Mouse (Mus musculus) liver, embryonic 13.5 days (tissue): Measurements from ENCODE around the gene Rab36. TPM values are rescaled to one million over a fixed set of nuclear protein-coding genes. Genes with fewer than 3 reads are reported as not detected.
A peak's percentile ranks its signal among the peaks of the same experiment; 100 is the strongest.
"Not testable (repeated sequence)": the region's sequence is repeated elsewhere in the genome, so short reads cannot be mapped to it uniquely, and the experiment has no call there.

ENCODE experiments used
- ATAC-seq: fragments of 200-750 bp; cut with Nextera tagmentation; 2 replicates; pipeline ENCODE4 v1.8.0; 2017; ENCODE audit warnings: low read depth, mild to moderate bottlenecking, moderate number of reproducible peaks, moderate library complexity
- DNase-seq: peaks from one replicate; pipeline ENCODE4 v3.0.0; 2022
- H3K27ac ChIP-seq: fragments of 300-500 bp; sonication (generic); 2 replicates; pipeline ENCODE4 v1.5.1; 2015; ENCODE audit warnings: moderate library complexity, mild to moderate bottlenecking, inconsistent platforms
- H3K27me3 ChIP-seq: fragments of 300-500 bp; sonication (generic); 2 replicates; pipeline ENCODE4 v1.6.1; 2015; ENCODE audit warnings: mild to moderate bottlenecking, inconsistent platforms
- H3K36me3 ChIP-seq: fragments of 300-500 bp; sonication (generic); 2 replicates; pipeline ENCODE4 v1.6.1; 2015; ENCODE audit warnings: mild to moderate bottlenecking, inconsistent platforms
- H3K4me1 ChIP-seq: fragments of 300-500 bp; sonication (generic); replicated peaks from 2 replicates; pipeline ENCODE4 v1.6.1; 2015; ENCODE audit warnings: inconsistent platforms
- H3K4me2 ChIP-seq: fragments of 300-500 bp; sonication (generic); 2 replicates; pipeline ENCODE4 v1.6.1; 2015; ENCODE audit warnings: inconsistent platforms, mild to moderate bottlenecking, moderate library complexity
- H3K4me3 ChIP-seq: fragments of 300-500 bp; sonication (generic); replicated peaks from 2 replicates; pipeline ENCODE4 v1.5.1; 2015; ENCODE audit warnings: mild to moderate bottlenecking, inconsistent platforms
- H3K9ac ChIP-seq: fragments of 300-500 bp; sonication (generic); 2 replicates; pipeline ENCODE4 v1.6.1; 2015; ENCODE audit warnings: mild to moderate bottlenecking, inconsistent platforms
- H3K9me3 ChIP-seq: fragments of 300-500 bp; sonication (generic); replicated peaks from 2 replicates; pipeline ENCODE4 v1.6.1; 2016; ENCODE audit warnings: inconsistent platforms
- WGBS: fragments of 180-500 bp; shearing (Covaris S2); methylation state at CpG from one replicate; pipeline ENCODE4 v1.1.7; 2015; ENCODE audit not compliant: insufficient replicate concordance; 5-methylcytosine and 5-hydroxymethylcytosine counted together
- polyA plus RNA-seq: library from polyadenylated mRNA; unstranded; fragments of >200 nt; fragmentation: Nextera tagmentation; extraction: Ambion mirVana; gene quantifications from 2 replicates; pipeline ENCODE4 v1.2.1, GENCODE M21; 2015

The Rab36 gene
- polyA plus RNA-seq, 1 experiment from 2014 or later: 2.1 TPM

- WGBS: 74% methylated on average over 4 of the region's 4 CpGs
- no peak for ATAC-seq
Measured at GRCm38 (mm10) chr10:75016481-75016880, 20.4 kb upstream of the Rab36 start.

DNA sequence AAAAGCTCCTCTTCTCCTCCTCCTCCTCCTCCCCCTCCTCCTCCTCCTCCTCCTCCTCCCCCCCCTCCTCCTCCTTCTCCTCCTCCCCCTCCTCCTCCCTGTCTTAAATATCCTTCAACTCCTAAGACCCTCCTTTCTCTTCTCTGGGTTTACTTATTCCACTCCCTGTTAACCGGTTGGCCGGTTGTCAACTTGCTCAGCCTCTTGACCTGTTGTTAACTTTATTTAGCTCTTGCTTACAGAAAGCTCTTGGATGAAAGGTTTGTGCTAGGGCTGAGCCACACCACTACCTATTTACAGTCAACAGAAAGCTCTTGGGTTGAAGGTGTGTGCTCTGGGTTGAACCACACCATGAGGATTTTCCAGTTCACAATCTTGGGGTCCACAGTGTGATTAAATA, 16.6 kb upstream of the Rab36 start:
- H3K9me3 ChIP-seq: no peaks in the 10 kb centered on the region

More at GRCm38 (mm10) chr10:75016481-75016880, 20.4 kb upstream of the Rab36 start:
- H3K27ac ChIP-seq: no peak overlapping the region
- no peaks in the 10 kb centered on the region for H3K36me3 ChIP-seq
- H3K27me3 ChIP-seq: no peaks in the 10 kb centered on the region
- H3K4me2 ChIP-seq: no peak overlapping the region
- H3K4me1 ChIP-seq: no peaks in the 10 kb centered on the region
- DNase-seq: no peak
- H3K9ac ChIP-seq: no peak overlapping the region
- no peaks in the 10 kb centered on the region for H3K9me3 ChIP-seq
- H3K4me3 ChIP-seq: no peak overlapping the region

GRCm38 (mm10) chr10:75021138-75021537, 15.7 kb upstream of the Rab36 start:
- peak; percentile 35 for DNase-seq
- H3K4me1 ChIP-seq: no peaks in the 10 kb centered on the region
- H3K9me3 ChIP-seq: no peaks in the 10 kb centered on the region
- WGBS: 12% methylated on average over 6 of the region's 6 CpGs
- H3K36me3 ChIP-seq: no peaks in the 10 kb centered on the region
- no peak overlapping the region for H3K4me3 ChIP-seq
- ATAC-seq: no peak
- H3K9ac ChIP-seq: no peak overlapping the region
- H3K4me2 ChIP-seq: no peak overlapping the region
- no peaks in the 10 kb centered on the region for H3K27me3 ChIP-seq
- no peak overlapping the region for H3K27ac ChIP-seq

More for the DNA sequence above, 16.6 kb upstream of the Rab36 start:
- no peak overlapping the region for H3K27ac ChIP-seq
- no peak overlapping the region for H3K4me2 ChIP-seq
- no peaks in the 10 kb centered on the region for H3K27me3 ChIP-seq
- H3K4me3 ChIP-seq: no peak overlapping the region
- ATAC-seq (no peak), DNase-seq (no peak)
- H3K36me3 ChIP-seq: no peaks in the 10 kb centered on the region
- WGBS: 57% methylated on average over 2 of the region's 2 CpGs
- H3K4me1 ChIP-seq: no peaks in the 10 kb centered on the region
- H3K9ac ChIP-seq: no peak overlapping the region

GRCm38 (mm10) chr10:75026491-75026890, 10.4 kb upstream of the Rab36 start:
- ATAC-seq (no peak), DNase-seq (no peak)
- peaks cover 17% of the 10 kb centered on the region for H3K4me1 ChIP-seq
- H3K4me3 ChIP-seq: no peak overlapping the region
- no peak overlapping the region for H3K9ac ChIP-seq
- H3K27me3 ChIP-seq: no peaks in the 10 kb centered on the region
- H3K9me3 ChIP-seq: no peaks in the 10 kb centered on the region
- no peak overlapping the region for H3K4me2 ChIP-seq
- H3K36me3 ChIP-seq: no peaks in the 10 kb centered on the region
- WGBS: 74% methylated on average over 8 of the region's 8 CpGs
- no peak overlapping the region for H3K27ac ChIP-seq

DNA sequence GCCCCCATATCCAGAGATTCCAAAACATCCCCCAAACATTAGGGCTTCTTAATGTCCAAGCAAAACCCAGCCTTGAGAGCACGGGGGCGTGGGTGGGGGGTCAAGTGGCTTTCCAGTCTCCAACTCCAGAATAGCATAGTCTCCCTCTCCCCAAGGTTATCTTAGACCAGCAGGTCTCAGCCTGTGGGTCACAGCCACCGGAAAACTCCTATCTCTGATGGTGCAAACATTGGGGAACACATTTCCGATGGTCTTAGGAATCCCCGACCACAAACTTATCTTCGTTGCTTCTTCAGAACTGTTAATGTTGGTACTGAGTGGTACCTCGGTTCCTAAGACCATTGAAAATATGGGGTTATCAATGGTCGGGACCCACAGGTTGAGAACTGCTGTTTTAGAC, 8.1 kb upstream of the Rab36 start:
- Histone ChIP-seq H3K9ac (no peak overlapping the region), H3K9me3 (no peaks in the 10 kb centered on the region), H3K4me1 (peaks cover 17% of the 10 kb centered on the region), H3K36me3 (no peaks in the 10 kb centered on the region), H3K4me3 (no peak overlapping the region), H3K27ac (no peak overlapping the region), H3K4me2 (no peak overlapping the region), H3K27me3 (no peaks in the 10 kb centered on the region)
- ATAC-seq (peak; percentile 49), DNase-seq (no peak)
- WGBS: 36% methylated on average over 8 of the region's 8 CpGs

- Histone ChIP-seq H3K4me3 (no peak overlapping the region), H3K27me3 (no peaks in the 10 kb centered on the region), H3K27ac (no peak overlapping the region), H3K9ac (no peak overlapping the region), H3K9me3 (no peaks in the 10 kb centered on the region), H3K4me1 (peaks cover 17% of the 10 kb centered on the region), H3K4me2 (no peak overlapping the region), H3K36me3 (no peaks in the 10 kb centered on the region)
- WGBS: 52% methylated on average over 3 of the region's 3 CpGs
- DNase-seq (no peak), ATAC-seq (no peak; the same call in 1 of the 2 replicates)
Measured at GRCm38 (mm10) chr10:75029677-75030076, 7.2 kb upstream of the Rab36 start.

GRCm38 (mm10) chr10:75030234-75030633, 6.6 kb upstream of the Rab36 start:
- Histone ChIP-seq H3K27me3 (no peaks in the 10 kb centered on the region), H3K4me1 (peaks cover 17% of the 10 kb centered on the region), H3K9ac (no peak overlapping the region), H3K9me3 (no peaks in the 10 kb centered on the region), H3K36me3 (no peaks in the 10 kb centered on the region), H3K4me3 (no peak overlapping the region), H3K27ac (no peak overlapping the region), H3K4me2 (no peak overlapping the region)
- 61% methylated on average over 3 of the region's 3 CpGs for WGBS
- ATAC-seq (no peak), DNase-seq (no peak)

- peaks cover 21% of the 10 kb centered on the region for H3K4me1 ChIP-seq
- no peak overlapping the region for H3K9ac ChIP-seq
- H3K4me3 ChIP-seq: no peak overlapping the region
- no peaks in the 10 kb centered on the region for H3K9me3 ChIP-seq
- H3K27me3 ChIP-seq: no peaks in the 10 kb centered on the region
- no peak overlapping the region for H3K27ac ChIP-seq
- no peaks in the 10 kb centered on the region for H3K36me3 ChIP-seq
- 53% methylated on average over 5 of the region's 5 CpGs for WGBS
- DNase-seq: no peak
- H3K4me2 ChIP-seq: no peak overlapping the region
- no peak for ATAC-seq
Measured at GRCm38 (mm10) chr10:75031345-75032114, 5.3 kb upstream of the Rab36 start.

DNA sequence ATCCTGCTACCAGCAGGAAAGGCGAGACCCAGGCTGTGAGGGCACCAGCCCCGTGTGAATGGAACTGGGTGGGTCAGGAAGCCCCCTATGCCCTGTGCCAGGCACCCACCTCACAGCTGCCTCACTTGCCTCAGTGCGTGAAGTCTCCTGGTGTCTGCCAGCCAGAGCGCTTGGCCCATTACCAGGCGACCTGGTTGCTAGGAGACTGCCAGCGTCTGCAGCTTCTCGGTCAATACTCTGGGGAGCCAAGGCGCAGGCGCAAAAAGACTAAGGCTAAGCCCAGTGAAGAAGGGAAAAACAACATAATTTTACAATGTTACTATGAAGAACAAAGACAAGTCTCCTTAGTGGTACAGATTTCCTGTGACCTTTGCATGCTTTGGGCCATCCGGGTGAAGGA, 4.5 kb upstream of the Rab36 start, which contains the start of gene Rsph14:
TSS of gene Rsph14 (minus strand) at position 192 of the 400 bp plus-strand sequence.
- no peak for DNase-seq
- Histone ChIP-seq H3K4me3 (no peak within 1 kb of the TSS), H3K9ac (no peak within 1 kb of the TSS), H3K4me1 (peaks cover 23% of the 10 kb centered on the region), H3K4me2 (no peak within 1 kb of the TSS), H3K9me3 (no peaks in the 10 kb centered on the region), H3K27ac (no peak within 1 kb of the TSS), H3K27me3 (no peaks in the 10 kb centered on the region), H3K36me3 (no peaks in the 10 kb centered on the region)
- WGBS: 57% methylated on average over 10 of the region's 10 CpGs
- no peak for ATAC-seq

GRCm38 (mm10) chr10:75042060-75042459, 5.2 kb downstream of the Rab36 start:
- H3K36me3 ChIP-seq, H3K9me3 ChIP-seq, H3K27me3 ChIP-seq, H3K4me2 ChIP-seq, H3K9ac ChIP-seq, H3K27ac ChIP-seq, H3K4me3 ChIP-seq: not testable (repeated sequence)
- ATAC-seq: peak; percentile 54; the same call in 1 of the 2 replicates
- DNase-seq: peak; percentile 52
- 0% methylated on average over 1 of the region's 1 CpGs for WGBS
- H3K4me1 ChIP-seq: peaks cover 43% of the 10 kb centered on the region

- Histone ChIP-seq H3K27me3 (no peaks in the 10 kb centered on the region; the same call in 1 of the 2 replicates), H3K36me3 (no peaks in the 10 kb centered on the region), H3K4me1 (peaks cover 37% of the 10 kb centered on the region), H3K4me3 (no peak overlapping the region), H3K27ac (no peak overlapping the region), H3K9ac (no peak overlapping the region), H3K9me3 (no peaks in the 10 kb centered on the region), H3K4me2 (peak overlapping the region; percentile 15; the same call in 1 of the 2 replicates)
- WGBS: 14% methylated on average over 7 of the region's 7 CpGs
- peak; percentile 72 for ATAC-seq
- no peak for DNase-seq
Measured at GRCm38 (mm10) chr10:75044459-75044858, 7.6 kb downstream of the Rab36 start.

DNA sequence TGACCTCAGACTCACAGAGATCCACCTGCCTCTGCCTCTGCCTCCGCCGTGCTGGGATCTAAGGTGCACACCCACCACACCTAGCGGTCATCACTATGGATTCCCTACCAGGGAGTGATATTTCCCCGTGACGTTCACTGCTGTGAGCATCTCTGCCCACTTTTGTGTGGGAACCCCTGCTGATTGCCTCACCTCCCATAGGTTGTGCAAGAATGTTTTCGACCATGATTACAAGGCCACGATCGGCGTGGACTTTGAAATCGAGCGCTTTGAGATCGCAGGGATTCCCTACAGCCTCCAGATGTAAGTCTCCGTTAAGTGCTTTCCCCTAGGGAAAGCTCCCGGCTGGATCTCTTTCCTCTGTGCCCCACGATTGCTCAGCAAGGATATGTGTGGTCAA, 9.0 kb downstream of the Rab36 start:
- 76% methylated on average over 15 of the region's 15 CpGs for WGBS
- Histone ChIP-seq H3K4me3 (no peak overlapping the region), H3K4me2 (no peak overlapping the region), H3K27me3 (no peaks in the 10 kb centered on the region; the same call in 1 of the 2 replicates), H3K4me1 (peaks cover 37% of the 10 kb centered on the region), H3K9me3 (no peaks in the 10 kb centered on the region), H3K27ac (no peak overlapping the region), H3K36me3 (no peaks in the 10 kb centered on the region), H3K9ac (no peak overlapping the region)
- ATAC-seq (no peak), DNase-seq (no peak)
